Mouse (Mus musculus) stomach, embryonic 14.5 days (tissue): ENCODE measurements around the gene Isg20. TPM values are rescaled to one million over a fixed set of nuclear protein-coding genes. Genes with fewer than 3 reads are reported as not detected.
A peak's percentile ranks its signal among the peaks of the same experiment; 100 is the strongest.

ENCODE experiments used
- ATAC-seq: fragments of 200-750 bp; cut with Nextera tagmentation; 2 replicates; pipeline ENCODE4 v1.8.0; 2017; ENCODE audit warnings: low read depth, moderate TSS enrichment; ENCODE audit not compliant: insufficient number of reproducible peaks, insufficient read depth, low FRiP score
- H3K27ac ChIP-seq: fragments of 300-500 bp; sonication (generic); 2 replicates; pipeline ENCODE4 v1.5.1; 2014; ENCODE audit warnings: mild to moderate bottlenecking, low read length, moderate library complexity, mixed read lengths
- H3K27me3 ChIP-seq: fragments of 300-500 bp; sonication (generic); 2 replicates; pipeline ENCODE4 v1.6.1; 2014; ENCODE audit warnings: low read length, control low read depth, mixed read lengths; ENCODE audit not compliant: control insufficient read depth, insufficient read depth
- H3K36me3 ChIP-seq: fragments of 300-500 bp; sonication (generic); 2 replicates; pipeline ENCODE4 v1.6.1; 2014; ENCODE audit warnings: mild to moderate bottlenecking, control low read depth, low read length, moderate library complexity, mixed read lengths; ENCODE audit not compliant: control insufficient read depth, insufficient read depth
- H3K4me1 ChIP-seq: fragments of 300-500 bp; sonication (generic); 2 replicates; pipeline ENCODE4 v1.6.1; 2014; ENCODE audit warnings: low read length, control low read depth, mixed read lengths; ENCODE audit not compliant: control insufficient read depth, insufficient read depth
- H3K4me2 ChIP-seq: fragments of 300-500 bp; sonication (generic); replicated peaks from 2 replicates; pipeline ENCODE4 v1.6.1; 2014; ENCODE audit warnings: low read depth, low read length, control low read depth
- H3K4me3 ChIP-seq: fragments of 300-500 bp; sonication (generic); 2 replicates; pipeline ENCODE4 v1.5.1; 2014; ENCODE audit warnings: low read depth, low read length, control low read depth
- H3K9ac ChIP-seq: fragments of 300-500 bp; sonication (generic); replicated peaks from 2 replicates; pipeline ENCODE4 v1.6.1; 2014; ENCODE audit warnings: low read depth, mild to moderate bottlenecking, control low read depth, low read length, moderate library complexity, mixed read lengths
- H3K9me3 ChIP-seq: fragments of 300-500 bp; sonication (generic); 2 replicates; pipeline ENCODE4 v1.6.1; 2016; ENCODE audit warnings: low read depth, low read length, control low read depth; ENCODE audit not compliant: control insufficient read depth
- WGBS: fragments of 180-500 bp; shearing (Covaris S2); extraction: QIAGEN DNeasy Blood & Tissue Kit; methylation state at CpG from one replicate; pipeline ENCODE4 v1.1.7; 2014; 5-methylcytosine and 5-hydroxymethylcytosine counted together
- polyA plus RNA-seq: library from polyadenylated mRNA; unstranded; fragments of >200 nt; fragmentation: Nextera tagmentation; extraction: Ambion mirVana; gene quantifications from 2 replicates; pipeline ENCODE4 v1.2.1, GENCODE M21; 2014

Isg20 gene
- polyA plus RNA-seq = 16.0 and 18.3 TPM in 2 replicates

GRCm38 (mm10) chr7:78912974-78913474 lies at the start of gene Isg20:
Gene Isg20 (plus strand): TSS chr7:78913424.
- Histone ChIP-seq H3K36me3 (no peaks in the 10 kb centered on the region), H3K4me1 (peaks cover 15% of the 10 kb centered on the region), H3K9ac (no peak within 1 kb of the TSS; the same call in 1 of the 2 replicates), H3K9me3 (no peaks in the 10 kb centered on the region), H3K27ac (peak within 1 kb of the TSS; percentile 63; the same call in 1 of the 2 replicates), H3K4me3 (peak within 1 kb of the TSS; percentile 6), H3K4me2 (peak within 1 kb of the TSS; percentile 38), H3K27me3 (no peaks in the 10 kb centered on the region)
- ATAC-seq = no peak
- 67% methylated on average over 5 of the region's 5 CpGs for WGBS

- no peaks in the 10 kb centered on the region for H3K27me3 ChIP-seq
- peaks cover 4% of the 10 kb centered on the region; the same call in 1 of the 2 replicates for H3K4me1 ChIP-seq
- H3K9me3 ChIP-seq = no peaks in the 10 kb centered on the region
- peak; percentile 28; the same call in 1 of the 2 replicates for ATAC-seq
- no peaks in the 10 kb centered on the region for H3K36me3 ChIP-seq
- no peak overlapping the region for H3K4me3 ChIP-seq
- 62% methylated on average over 7 of the region's 7 CpGs for WGBS
- no peak overlapping the region for H3K9ac ChIP-seq
- no peak overlapping the region for H3K27ac ChIP-seq
- H3K4me2 ChIP-seq = no peak overlapping the region
Observed at GRCm38 (mm10) chr7:78863796-78864445, 49.3 kb upstream of the Isg20 start.

GRCm38 (mm10) chr7:78864446-78864802 lies 48.8 kb upstream of the Isg20 start:
- Histone ChIP-seq H3K36me3 (no peaks in the 10 kb centered on the region), H3K27me3 (no peaks in the 10 kb centered on the region)
- 46% methylated on average over 4 of the region's 4 CpGs for WGBS

GRCm38 (mm10) chr7:78865212-78865949 lies 47.8 kb upstream of the Isg20 start:
- Histone ChIP-seq H3K27ac (no peak overlapping the region), H3K4me2 (no peak overlapping the region), H3K27me3 (no peaks in the 10 kb centered on the region), H3K9ac (no peak overlapping the region), H3K9me3 (no peaks in the 10 kb centered on the region), H3K4me3 (no peak overlapping the region), H3K4me1 (peaks cover 4% of the 10 kb centered on the region; the same call in 1 of the 2 replicates), H3K36me3 (no peaks in the 10 kb centered on the region)
- peak; percentile 61 for ATAC-seq
- 22% methylated on average over 12 of the region's 12 CpGs for WGBS

More at GRCm38 (mm10) chr7:78864446-78864802, 48.8 kb upstream of the Isg20 start:
- ATAC-seq = no peak
- no peak overlapping the region for H3K4me3 ChIP-seq
- H3K9ac ChIP-seq = no peak overlapping the region
- no peak overlapping the region for H3K27ac ChIP-seq
- H3K9me3 ChIP-seq = no peaks in the 10 kb centered on the region
- no peak overlapping the region for H3K4me2 ChIP-seq
- H3K4me1 ChIP-seq = peaks cover 4% of the 10 kb centered on the region; the same call in 1 of the 2 replicates

GRCm38 (mm10) chr7:78868731-78869130 lies 44.5 kb upstream of the Isg20 start:
- Histone ChIP-seq H3K27me3 (no peaks in the 10 kb centered on the region), H3K27ac (no peak overlapping the region), H3K4me2 (no peak overlapping the region), H3K4me1 (peaks cover 4% of the 10 kb centered on the region; the same call in 1 of the 2 replicates), H3K9me3 (no peaks in the 10 kb centered on the region), H3K4me3 (no peak overlapping the region), H3K36me3 (no peaks in the 10 kb centered on the region), H3K9ac (no peak overlapping the region)
- 52% methylated on average over 5 of the region's 5 CpGs for WGBS
- ATAC-seq = no peak

GRCm38 (mm10) chr7:78872366-78872765 lies 40.9 kb upstream of the Isg20 start:
- WGBS = 79% methylated on average over 6 of the region's 6 CpGs
- H3K9me3 ChIP-seq = no peaks in the 10 kb centered on the region
- no peak for ATAC-seq
- no peaks in the 10 kb centered on the region for H3K27me3 ChIP-seq
- no peak overlapping the region for H3K9ac ChIP-seq
- no peak overlapping the region for H3K27ac ChIP-seq
- no peak overlapping the region for H3K4me3 ChIP-seq
- no peak overlapping the region for H3K4me2 ChIP-seq
- no peaks in the 10 kb centered on the region for H3K36me3 ChIP-seq
- no peaks in the 10 kb centered on the region for H3K4me1 ChIP-seq

- no peak overlapping the region for H3K4me3 ChIP-seq
- H3K4me1 ChIP-seq = no peaks in the 10 kb centered on the region
- H3K9ac ChIP-seq = no peak overlapping the region
- no peaks in the 10 kb centered on the region for H3K36me3 ChIP-seq
- 55% methylated on average over 5 of the region's 5 CpGs for WGBS
- H3K9me3 ChIP-seq = no peaks in the 10 kb centered on the region
- no peak overlapping the region for H3K27ac ChIP-seq
- no peak overlapping the region for H3K4me2 ChIP-seq
- H3K27me3 ChIP-seq = no peaks in the 10 kb centered on the region
- ATAC-seq = no peak
Observed at GRCm38 (mm10) chr7:78872831-78873230, 40.4 kb upstream of the Isg20 start.

- ATAC-seq = no peak
- H3K9ac ChIP-seq = no peak overlapping the region
- peak overlapping the region; percentile 20 for H3K4me3 ChIP-seq
- 14% methylated on average over 14 of the region's 16 CpGs for WGBS
- H3K4me2 ChIP-seq = peak overlapping the region; percentile 39
- H3K9me3 ChIP-seq = no peaks in the 10 kb centered on the region
- H3K4me1 ChIP-seq = no peaks in the 10 kb centered on the region; the same call in 1 of the 2 replicates
- peaks cover 14% of the 10 kb centered on the region; the same call in 1 of the 2 replicates for H3K27me3 ChIP-seq
- H3K27ac ChIP-seq = no peak overlapping the region
- no peaks in the 10 kb centered on the region for H3K36me3 ChIP-seq
Observed at GRCm38 (mm10) chr7:78881607-78882468, 31.4 kb upstream of the Isg20 start.
